Mouse (Mus musculus) stomach, embryonic 14.5 days (tissue): ENCODE measurements at regions not wholly inside any gene's neighbourhood (a gene's known extent, or its start where the extent isn't known, plus 50 kb on each side); places are given as distances from the start of the nearest gene placed in this dataset.
A peak's percentile ranks its signal among the peaks of the same experiment; 100 is the strongest.

Experiments
- ATAC-seq: fragments of 200-750 bp; cut with Nextera tagmentation; 2 replicates; pipeline ENCODE4 v1.8.0; 2017; ENCODE audit warnings: low read depth, moderate TSS enrichment; ENCODE audit not compliant: insufficient number of reproducible peaks, insufficient read depth, low FRiP score
- H3K27ac ChIP-seq: fragments of 300-500 bp; sonication (generic); 2 replicates; pipeline ENCODE4 v1.5.1; 2014; ENCODE audit warnings: mild to moderate bottlenecking, low read length, moderate library complexity, mixed read lengths
- H3K27me3 ChIP-seq: fragments of 300-500 bp; sonication (generic); 2 replicates; pipeline ENCODE4 v1.6.1; 2014; ENCODE audit warnings: low read length, control low read depth, mixed read lengths; ENCODE audit not compliant: control insufficient read depth, insufficient read depth
- H3K36me3 ChIP-seq: fragments of 300-500 bp; sonication (generic); 2 replicates; pipeline ENCODE4 v1.6.1; 2014; ENCODE audit warnings: mild to moderate bottlenecking, control low read depth, low read length, moderate library complexity, mixed read lengths; ENCODE audit not compliant: control insufficient read depth, insufficient read depth
- H3K4me1 ChIP-seq: fragments of 300-500 bp; sonication (generic); 2 replicates; pipeline ENCODE4 v1.6.1; 2014; ENCODE audit warnings: low read length, control low read depth, mixed read lengths; ENCODE audit not compliant: control insufficient read depth, insufficient read depth
- H3K4me2 ChIP-seq: fragments of 300-500 bp; sonication (generic); replicated peaks from 2 replicates; pipeline ENCODE4 v1.6.1; 2014; ENCODE audit warnings: low read depth, low read length, control low read depth
- H3K4me3 ChIP-seq: fragments of 300-500 bp; sonication (generic); 2 replicates; pipeline ENCODE4 v1.5.1; 2014; ENCODE audit warnings: low read depth, low read length, control low read depth
- H3K9ac ChIP-seq: fragments of 300-500 bp; sonication (generic); replicated peaks from 2 replicates; pipeline ENCODE4 v1.6.1; 2014; ENCODE audit warnings: low read depth, mild to moderate bottlenecking, control low read depth, low read length, moderate library complexity, mixed read lengths
- H3K9me3 ChIP-seq: fragments of 300-500 bp; sonication (generic); 2 replicates; pipeline ENCODE4 v1.6.1; 2016; ENCODE audit warnings: low read depth, low read length, control low read depth; ENCODE audit not compliant: control insufficient read depth
- WGBS: fragments of 180-500 bp; shearing (Covaris S2); extraction: QIAGEN DNeasy Blood & Tissue Kit; methylation state at CpG from one replicate; pipeline ENCODE4 v1.1.7; 2014; 5-methylcytosine and 5-hydroxymethylcytosine counted together

GRCm38 (mm10) chr9:66646226-66646625 is 53.3 kb upstream of the Usp3 start:
- H3K27me3 ChIP-seq = no peaks in the 10 kb centered on the region
- H3K9me3 ChIP-seq = no peaks in the 10 kb centered on the region
- ATAC-seq = peak; percentile 84; the same call in 1 of the 2 replicates
- H3K27ac ChIP-seq = no peak overlapping the region
- WGBS = 15% methylated on average over 7 of the region's 7 CpGs
- no peak overlapping the region for H3K4me3 ChIP-seq
- H3K36me3 ChIP-seq = no peaks in the 10 kb centered on the region
- no peak overlapping the region for H3K4me2 ChIP-seq
- no peak overlapping the region for H3K9ac ChIP-seq
- H3K4me1 ChIP-seq = no peaks in the 10 kb centered on the region

- Histone ChIP-seq H3K9ac (no peak overlapping the region), H3K4me2 (no peak overlapping the region), H3K4me1 (no peaks in the 10 kb centered on the region), H3K27me3 (no peaks in the 10 kb centered on the region), H3K27ac (no peak overlapping the region), H3K36me3 (no peaks in the 10 kb centered on the region), H3K4me3 (no peak overlapping the region), H3K9me3 (no peaks in the 10 kb centered on the region)
- 36% methylated on average over 6 of the region's 6 CpGs for WGBS
- ATAC-seq = no peak
Observed at GRCm38 (mm10) chr9:66651306-66651705, 58.4 kb upstream of the Usp3 start.

- Histone ChIP-seq H3K36me3 (no peaks in the 10 kb centered on the region), H3K4me1 (no peaks in the 10 kb centered on the region), H3K9me3 (no peaks in the 10 kb centered on the region), H3K4me2 (no peak overlapping the region), H3K4me3 (no peak overlapping the region), H3K27me3 (no peaks in the 10 kb centered on the region), H3K9ac (no peak overlapping the region), H3K27ac (no peak overlapping the region)
- WGBS = 86% methylated on average over 7 of the region's 7 CpGs
- ATAC-seq = no peak
Observed at GRCm38 (mm10) chr9:66657116-66657758, 56.2 kb upstream of the Car12 start.

GRCm38 (mm10) chr9:66658707-66659242 is 54.7 kb upstream of the Car12 start:
- no peaks in the 10 kb centered on the region for H3K27me3 ChIP-seq
- no peak for ATAC-seq
- no peak overlapping the region for H3K4me3 ChIP-seq
- H3K9me3 ChIP-seq = no peaks in the 10 kb centered on the region
- no peak overlapping the region for H3K27ac ChIP-seq
- H3K4me1 ChIP-seq = no peaks in the 10 kb centered on the region
- no peak overlapping the region for H3K4me2 ChIP-seq
- H3K9ac ChIP-seq = no peak overlapping the region
- H3K36me3 ChIP-seq = no peaks in the 10 kb centered on the region

GRCm38 (mm10) chr9:66659781-66660445 is 53.6 kb upstream of the Car12 start:
- no peak for ATAC-seq
- Histone ChIP-seq H3K36me3 (no peaks in the 10 kb centered on the region), H3K4me1 (no peaks in the 10 kb centered on the region), H3K4me2 (no peak overlapping the region), H3K27ac (no peak overlapping the region), H3K4me3 (no peak overlapping the region), H3K27me3 (no peaks in the 10 kb centered on the region), H3K9me3 (no peaks in the 10 kb centered on the region), H3K9ac (no peak overlapping the region)
- WGBS = 85% methylated on average over 10 of the region's 11 CpGs

- Histone ChIP-seq H3K36me3 (no peaks in the 10 kb centered on the region), H3K4me1 (no peaks in the 10 kb centered on the region), H3K9ac (no peak overlapping the region), H3K9me3 (no peaks in the 10 kb centered on the region), H3K4me2 (no peak overlapping the region), H3K27ac (no peak overlapping the region), H3K27me3 (no peaks in the 10 kb centered on the region), H3K4me3 (no peak overlapping the region)
- ATAC-seq = no peak
- WGBS = 88% methylated on average over 7 of the region's 7 CpGs
Observed at GRCm38 (mm10) chr9:66661596-66661995, 51.9 kb upstream of the Car12 start.

- WGBS = 67% methylated on average over 4 of the region's 4 CpGs
- Histone ChIP-seq H3K9me3 (no peaks in the 10 kb centered on the region), H3K27ac (no peak overlapping the region), H3K4me2 (no peak overlapping the region), H3K27me3 (no peaks in the 10 kb centered on the region), H3K36me3 (no peaks in the 10 kb centered on the region), H3K9ac (no peak overlapping the region), H3K4me1 (no peaks in the 10 kb centered on the region), H3K4me3 (no peak overlapping the region)
- ATAC-seq = no peak
Observed at GRCm38 (mm10) chr9:66662443-66662842, 51.0 kb upstream of the Car12 start.
